Mouse (Mus musculus): ENCODE results near the gene Lrrc8c. TPM values are rescaled to one million over a fixed set of nuclear protein-coding genes. Genes with fewer than 3 reads are reported as not detected.

The Lrrc8c gene
- polyA plus RNA-seq, 1 experiment from 2014 or later, result 17.8 TPM

DNA sequence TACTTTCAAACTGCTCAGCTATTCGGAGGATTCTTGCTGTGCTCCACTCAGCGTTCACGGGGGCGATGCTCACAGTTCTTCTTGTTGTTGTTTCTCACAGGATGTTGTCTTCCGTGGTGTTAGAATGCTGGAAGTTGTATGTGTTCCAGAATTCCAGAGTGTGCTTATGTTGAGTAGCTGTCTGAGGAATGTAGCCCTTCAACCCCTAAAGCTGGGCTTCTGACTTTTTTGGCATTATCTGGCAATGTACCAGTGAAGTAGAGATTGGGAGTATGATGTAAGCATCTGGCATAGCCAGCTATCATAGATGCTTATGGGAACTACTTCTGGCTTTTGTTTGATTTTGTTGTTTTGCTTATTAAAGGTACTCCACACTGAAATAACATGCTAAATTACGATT, 11.4 kb downstream of the Lrrc8c start:
- ATAC-seq (ENCODE audit: insufficient read depth, low FRiP score, low read depth), result no peak

DNA sequence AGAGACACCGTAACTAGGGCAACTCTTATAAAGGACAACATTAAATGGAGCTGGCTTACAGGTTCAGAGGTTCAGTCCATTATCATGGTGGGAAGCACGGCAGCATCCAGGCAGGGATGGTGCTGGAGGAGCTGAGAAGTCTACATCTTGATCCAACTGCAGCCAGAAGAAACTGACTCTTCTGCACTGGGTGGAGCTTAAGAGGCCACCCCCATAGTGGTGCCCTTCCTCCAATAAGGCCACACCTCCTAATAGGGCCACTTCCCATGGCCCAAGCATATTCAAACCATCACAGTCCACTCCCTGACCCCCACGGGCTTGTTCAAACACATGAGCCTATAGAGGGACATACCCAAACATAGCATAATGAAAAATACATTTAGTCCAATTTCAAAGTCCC, 16.0 kb downstream of the Lrrc8c start:
- no peak overlapping the region for H3K27ac ChIP-seq
- H3K4me2 ChIP-seq, result no peak overlapping the region
- ATAC-seq (ENCODE audit: insufficient read depth, low FRiP score, low read depth), result no peak
- 97% methylated on average over 3 of the region's 3 CpGs for WGBS
- 0 out of 2 replicates have a peak, but pooled peaks cover 3% of the 10 kb centered on the region for H3K4me1 ChIP-seq
- no peak overlapping the region for H3K4me3 ChIP-seq (replicated peaks)
- H3K9me3 ChIP-seq, result no peaks in the 10 kb centered on the region
- no peaks in the 10 kb centered on the region for H3K36me3 ChIP-seq
- H3K9ac ChIP-seq, result no peak overlapping the region
- H3K27me3 ChIP-seq (replicated peaks), result no peaks in the 10 kb centered on the region

More for the DNA sequence above, 11.4 kb downstream of the Lrrc8c start:
- Histone ChIP-seq H3K27ac (no peak overlapping the region), H3K27me3 (replicated peaks) (no peaks in the 10 kb centered on the region), H3K4me3 (replicated peaks) (no peak overlapping the region), H3K9me3 (no peaks in the 10 kb centered on the region), H3K36me3 (no peaks in the 10 kb centered on the region), H3K4me1 (0 out of 2 replicates have a peak, but pooled peaks cover 3% of the 10 kb centered on the region), H3K4me2 (no peak overlapping the region), H3K9ac (no peak overlapping the region)
- 67% methylated on average over 6 of the region's 6 CpGs for WGBS

- WGBS, result 91% methylated on average over 2 of the region's 2 CpGs
- H3K4me3 ChIP-seq (replicated peaks), result no peak overlapping the region
- no peaks in the 10 kb centered on the region for H3K36me3 ChIP-seq
- no peak overlapping the region for H3K9ac ChIP-seq
- ATAC-seq (ENCODE audit: insufficient read depth, low FRiP score, low read depth), result no peak
- H3K27ac ChIP-seq, result no peak overlapping the region
- no peak overlapping the region for H3K4me2 ChIP-seq
- H3K9me3 ChIP-seq, result no peaks in the 10 kb centered on the region
- H3K4me1 ChIP-seq, result 0 out of 2 replicates have a peak, but pooled peaks cover under 1% of the 10 kb centered on the region
- H3K27me3 ChIP-seq (replicated peaks), result no peaks in the 10 kb centered on the region
Measured at GRCm38 (mm10) chr5:105536172-105536571, 17.0 kb downstream of the Lrrc8c start.

DNA sequence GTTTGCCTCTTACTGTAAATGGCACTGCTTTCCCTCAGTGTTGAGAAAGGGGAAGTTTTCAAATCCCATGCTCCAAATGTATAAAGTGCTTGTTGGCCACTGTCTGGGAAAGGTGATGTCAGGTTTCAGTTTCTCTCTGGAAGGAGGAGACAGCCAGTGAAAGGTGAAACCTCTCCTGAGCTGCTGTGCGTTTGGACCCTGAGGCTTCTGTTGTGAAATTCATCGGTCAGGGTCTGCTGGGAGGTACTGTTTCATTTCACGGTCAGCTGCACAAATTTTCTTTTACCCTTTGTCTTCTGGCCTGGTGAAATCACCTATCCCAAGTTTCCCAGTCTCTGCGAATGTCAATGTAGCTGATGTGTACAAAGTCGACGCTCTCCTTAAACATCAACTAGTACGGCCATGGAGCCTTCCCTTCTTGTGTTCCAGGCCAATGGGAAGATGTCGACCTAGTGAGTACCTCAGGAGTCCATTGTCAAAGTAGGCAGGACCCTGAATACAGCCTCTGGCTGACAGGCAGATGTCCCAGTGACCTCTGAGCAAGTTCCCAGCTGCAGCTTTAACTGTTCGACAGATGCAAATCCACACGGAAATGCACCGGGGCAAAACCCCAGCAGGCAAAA, 18.0 kb downstream of the Lrrc8c start:
- Histone ChIP-seq H3K27me3 (replicated peaks) (no peaks in the 10 kb centered on the region), H3K4me3 (replicated peaks) (no peak overlapping the region), H3K4me1 (no peaks in the 10 kb centered on the region), H3K27ac (no peak overlapping the region), H3K9me3 (no peaks in the 10 kb centered on the region), H3K36me3 (no peaks in the 10 kb centered on the region), H3K4me2 (no peak overlapping the region), H3K9ac (no peak overlapping the region)
- WGBS, result 79% methylated on average over 11 of the region's 11 CpGs
- no peak for ATAC-seq (ENCODE audit: insufficient read depth, low FRiP score, low read depth)

DNA sequence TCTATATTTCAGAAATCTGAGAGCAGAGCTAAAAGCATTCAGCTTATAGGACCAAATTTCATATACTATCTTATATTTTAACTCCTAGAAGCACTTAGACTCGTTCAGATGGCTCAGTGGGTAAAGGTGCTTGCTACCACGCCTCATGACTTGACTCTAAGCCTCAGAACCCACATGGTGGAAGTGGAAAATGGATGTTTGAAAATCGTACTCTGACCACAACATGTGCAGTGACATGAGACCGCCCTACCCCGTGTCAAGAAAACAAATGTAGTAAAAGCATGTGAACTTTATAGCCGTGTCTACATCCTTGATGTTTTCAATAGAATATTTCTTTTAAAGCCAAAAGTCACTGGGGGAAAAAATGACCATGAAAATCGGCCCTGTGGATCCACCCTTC, 21.9 kb downstream of the Lrrc8c start:
- Histone ChIP-seq H3K9ac (no peak overlapping the region), H3K27ac (no peak overlapping the region), H3K4me3 (replicated peaks) (no peak overlapping the region), H3K9me3 (no peaks in the 10 kb centered on the region), H3K4me1 (no peaks in the 10 kb centered on the region), H3K4me2 (no peak overlapping the region), H3K27me3 (replicated peaks) (no peaks in the 10 kb centered on the region), H3K36me3 (no peaks in the 10 kb centered on the region)
- 87% methylated on average over 7 of the region's 7 CpGs for WGBS
- no peak for ATAC-seq (ENCODE audit: insufficient read depth, low FRiP score, low read depth)

DNA sequence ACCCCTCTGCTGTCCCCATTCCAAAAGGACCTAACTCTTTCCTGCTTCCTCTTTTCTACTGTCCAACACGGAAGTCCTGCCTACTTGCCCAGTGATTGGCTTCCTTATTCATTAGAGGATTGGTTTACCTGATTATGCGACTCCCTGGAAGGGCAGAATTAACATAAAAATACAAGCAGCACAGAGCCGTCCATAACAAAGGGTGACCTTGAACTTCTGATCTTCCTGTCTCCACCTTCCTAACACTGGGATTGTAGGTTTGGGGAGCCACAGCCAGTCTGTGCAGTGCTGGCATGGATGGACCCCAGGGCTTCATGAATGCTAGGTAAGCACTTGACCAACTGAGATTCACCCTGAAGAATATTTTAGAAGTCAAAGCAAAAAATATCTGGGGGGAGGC, 25.9 kb downstream of the Lrrc8c start:
- H3K4me1 ChIP-seq, result no peaks in the 10 kb centered on the region
- WGBS, result 67% methylated on average over 3 of the region's 3 CpGs
- H3K27me3 ChIP-seq (replicated peaks), result no peaks in the 10 kb centered on the region
- H3K27ac ChIP-seq, result no peak overlapping the region
- no peak overlapping the region for H3K4me3 ChIP-seq (replicated peaks)
- H3K36me3 ChIP-seq, result no peaks in the 10 kb centered on the region
- H3K4me2 ChIP-seq, result no peak overlapping the region
- no peak for ATAC-seq (ENCODE audit: insufficient read depth, low FRiP score, low read depth)
- H3K9ac ChIP-seq, result no peak overlapping the region
- no peaks in the 10 kb centered on the region for H3K9me3 ChIP-seq

GRCm38 (mm10) chr5:105547115-105547514, 27.9 kb downstream of the Lrrc8c start:
- H3K4me2 ChIP-seq, result no peak overlapping the region
- H3K27ac ChIP-seq, result no peak overlapping the region
- no peaks in the 10 kb centered on the region for H3K27me3 ChIP-seq (replicated peaks)
- ATAC-seq (ENCODE audit: insufficient read depth, low FRiP score, low read depth), result no peak
- no peaks in the 10 kb centered on the region for H3K4me1 ChIP-seq
- no peak overlapping the region for H3K9ac ChIP-seq
- WGBS, result 86% methylated on average over 4 of the region's 4 CpGs
- no peak overlapping the region for H3K4me3 ChIP-seq (replicated peaks)
- H3K36me3 ChIP-seq, result no peaks in the 10 kb centered on the region
- H3K9me3 ChIP-seq, result no peaks in the 10 kb centered on the region

GRCm38 (mm10) chr5:105551808-105552207, 32.6 kb downstream of the Lrrc8c start:
- no peaks in the 10 kb centered on the region for H3K27me3 ChIP-seq (replicated peaks)
- no peak overlapping the region for H3K4me3 ChIP-seq (replicated peaks)
- no peaks in the 10 kb centered on the region for H3K4me1 ChIP-seq
- ATAC-seq (ENCODE audit: insufficient read depth, low FRiP score, low read depth), result no peak
- H3K36me3 ChIP-seq, result no peaks in the 10 kb centered on the region
- no peak overlapping the region for H3K27ac ChIP-seq
- H3K9ac ChIP-seq, result no peak overlapping the region
- H3K9me3 ChIP-seq, result no peaks in the 10 kb centered on the region
- WGBS, result 78% methylated on average over 1 of the region's 1 CpGs
- H3K4me2 ChIP-seq, result no peak overlapping the region

GRCm38 (mm10) chr5:105556291-105556690, 37.1 kb downstream of the Lrrc8c start:
- WGBS, result 78% methylated on average over 6 of the region's 6 CpGs
- H3K4me2 ChIP-seq, result no peak overlapping the region
- no peaks in the 10 kb centered on the region for H3K27me3 ChIP-seq (replicated peaks)
- ATAC-seq (ENCODE audit: insufficient read depth, low FRiP score, low read depth), result no peak
- no peaks in the 10 kb centered on the region for H3K4me1 ChIP-seq
- H3K27ac ChIP-seq, result no peak overlapping the region
- H3K9me3 ChIP-seq, result no peaks in the 10 kb centered on the region
- H3K9ac ChIP-seq, result no peak overlapping the region
- no peaks in the 10 kb centered on the region for H3K36me3 ChIP-seq
- no peak overlapping the region for H3K4me3 ChIP-seq (replicated peaks)

GRCm38 (mm10) chr5:105557346-105557745, 38.2 kb downstream of the Lrrc8c start:
- H3K4me1 ChIP-seq, result no peaks in the 10 kb centered on the region
- no peak overlapping the region for H3K4me3 ChIP-seq (replicated peaks)
- no peak overlapping the region for H3K9ac ChIP-seq
- 94% methylated on average over 3 of the region's 3 CpGs for WGBS
- H3K9me3 ChIP-seq, result no peaks in the 10 kb centered on the region
- no peak overlapping the region for H3K4me2 ChIP-seq
- no peak overlapping the region for H3K27ac ChIP-seq
- ATAC-seq (ENCODE audit: insufficient read depth, low FRiP score, low read depth), result no peak
- no peaks in the 10 kb centered on the region for H3K27me3 ChIP-seq (replicated peaks)
- no peaks in the 10 kb centered on the region for H3K36me3 ChIP-seq

DNA sequence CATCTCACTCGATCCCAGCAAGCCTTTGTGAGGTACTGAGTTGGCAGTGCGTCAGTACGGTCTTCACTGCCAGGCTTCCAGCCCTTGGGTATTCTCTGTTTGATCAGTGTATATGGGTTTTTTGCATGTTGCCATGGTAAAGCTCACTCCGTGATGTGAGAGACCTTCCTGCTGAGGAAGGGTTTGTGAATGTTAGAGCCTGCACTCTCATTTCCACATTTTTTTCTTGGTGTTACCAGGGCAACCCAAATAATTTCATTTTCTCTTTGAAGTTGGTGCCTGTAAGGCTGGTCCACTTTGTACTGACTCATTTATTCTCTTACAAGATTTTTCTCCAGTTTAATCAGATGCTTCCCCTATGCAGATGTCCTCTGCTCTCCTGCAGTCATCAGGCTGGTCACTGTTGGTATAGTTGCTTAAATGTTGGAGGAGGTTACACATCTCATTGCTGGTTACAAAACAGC, 38.6 kb downstream of the Lrrc8c start:
- Histone ChIP-seq H3K9me3 (no peaks in the 10 kb centered on the region), H3K27ac (no peak overlapping the region), H3K4me1 (no peaks in the 10 kb centered on the region), H3K4me3 (replicated peaks) (no peak overlapping the region), H3K27me3 (replicated peaks) (no peaks in the 10 kb centered on the region), H3K36me3 (no peaks in the 10 kb centered on the region), H3K9ac (no peak overlapping the region), H3K4me2 (no peak overlapping the region)
- no peak for ATAC-seq (ENCODE audit: insufficient read depth, low FRiP score, low read depth)
- 81% methylated on average over 4 of the region's 4 CpGs for WGBS

DNA sequence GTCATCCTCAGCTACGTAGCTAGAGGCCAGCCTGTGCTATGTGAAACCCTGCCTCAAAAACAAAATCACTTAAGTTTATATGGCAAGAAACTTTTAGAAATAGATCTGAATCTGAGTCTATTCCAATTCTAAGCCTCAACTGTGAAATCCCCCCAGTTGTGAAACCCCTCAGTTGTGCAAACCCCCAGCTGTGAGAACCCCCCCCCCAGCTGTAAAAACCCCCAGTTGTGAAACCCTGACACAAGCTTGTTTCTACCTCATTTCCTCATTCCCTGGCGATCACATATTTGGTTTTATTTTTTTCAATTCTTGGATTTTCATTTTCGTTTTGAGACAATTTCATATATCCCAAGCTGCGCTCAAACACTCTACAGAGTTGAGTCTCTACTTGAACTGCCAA, 39.3 kb downstream of the Lrrc8c start:
- no peak overlapping the region for H3K27ac ChIP-seq
- H3K4me1 ChIP-seq, result no peaks in the 10 kb centered on the region
- no peaks in the 10 kb centered on the region for H3K27me3 ChIP-seq (replicated peaks)
- H3K9ac ChIP-seq, result no peak overlapping the region
- H3K36me3 ChIP-seq, result no peaks in the 10 kb centered on the region
- H3K9me3 ChIP-seq, result no peaks in the 10 kb centered on the region
- 89% methylated on average over 4 of the region's 4 CpGs for WGBS
- H3K4me2 ChIP-seq, result no peak overlapping the region
- H3K4me3 ChIP-seq (replicated peaks), result no peak overlapping the region
- ATAC-seq (ENCODE audit: insufficient read depth, low FRiP score, low read depth), result no peak

- no peak overlapping the region for H3K27ac ChIP-seq
- no peak overlapping the region for H3K9ac ChIP-seq
- no peaks in the 10 kb centered on the region for H3K27me3 ChIP-seq (replicated peaks)
- H3K4me1 ChIP-seq, result no peaks in the 10 kb centered on the region
- no peaks in the 10 kb centered on the region for H3K36me3 ChIP-seq
- ATAC-seq (ENCODE audit: insufficient read depth, low FRiP score, low read depth), result no peak
- H3K4me3 ChIP-seq (replicated peaks), result no peak overlapping the region
- H3K4me2 ChIP-seq, result no peak overlapping the region
- no peaks in the 10 kb centered on the region for H3K9me3 ChIP-seq
Measured at GRCm38 (mm10) chr5:105561926-105562325, 42.7 kb downstream of the Lrrc8c start.
